Mouse (Mus musculus) kidney, adult 18-20 months (tissue): ENCODE measurements around the gene Mgat4d.
"Not testable (repeated sequence)": the region's sequence is repeated elsewhere in the genome, so short reads cannot be mapped to it uniquely, and the experiment has no call there.

Source experiments
- DNase-seq: peaks from one replicate; pipeline ENCODE4 v3.0.0; 2021

Gene Mgat4d

GRCm38 (mm10) chr8:83348263-83348662 is at the start of gene Mgat4d:
Mgat4d (plus strand) TSS chr8:83348471.
- no peak for DNase-seq

- no peak for DNase-seq
Measured at GRCm38 (mm10) chr8:83300135-83300534, 48.1 kb upstream of the Mgat4d start.

- no peak for DNase-seq
Measured at GRCm38 (mm10) chr8:83304946-83305345, 43.3 kb upstream of the Mgat4d start.

GRCm38 (mm10) chr8:83309836-83310235 is 38.4 kb upstream of the Mgat4d start:
- DNase-seq, result no peak

GRCm38 (mm10) chr8:83315084-83315483 is 33.2 kb upstream of the Mgat4d start:
- DNase-seq, result not testable (repeated sequence)

- DNase-seq, result no peak
Measured at GRCm38 (mm10) chr8:83315691-83316090, 32.6 kb upstream of the Mgat4d start.

- no peak for DNase-seq
Measured at GRCm38 (mm10) chr8:83320543-83320942, 27.7 kb upstream of the Mgat4d start.

- DNase-seq, result no peak
Measured at GRCm38 (mm10) chr8:83322374-83322773, 25.9 kb upstream of the Mgat4d start.

GRCm38 (mm10) chr8:83323056-83323455 is 25.2 kb upstream of the Mgat4d start:
- DNase-seq, result no peak

GRCm38 (mm10) chr8:83327889-83328288 is 20.4 kb upstream of the Mgat4d start:
- no peak for DNase-seq

GRCm38 (mm10) chr8:83331567-83331898 is 16.7 kb upstream of the Mgat4d start:
- DNase-seq, result no peak

GRCm38 (mm10) chr8:83331899-83332697 is 16.2 kb upstream of the Mgat4d start, which contains the start of gene Elmod2:
Elmod2 (minus strand) TSS chr8:83332486.
- DNase-seq, result peak; percentile 98

- no peak for DNase-seq
Measured at GRCm38 (mm10) chr8:83332864-83333263, 15.4 kb upstream of the Mgat4d start.

- no peak for DNase-seq
Measured at GRCm38 (mm10) chr8:83342076-83342475, 6.2 kb upstream of the Mgat4d start.

- no peak for DNase-seq
Measured at GRCm38 (mm10) chr8:83342693-83343092, 5.6 kb upstream of the Mgat4d start.

- DNase-seq, result no peak
Measured at GRCm38 (mm10) chr8:83351315-83351714, 3.0 kb downstream of the Mgat4d start.

GRCm38 (mm10) chr8:83363156-83363769 is 15.0 kb downstream of the Mgat4d start:
- DNase-seq, result no peak

GRCm38 (mm10) chr8:83377231-83377630 is 29.0 kb downstream of the Mgat4d start:
- no peak for DNase-seq

- no peak for DNase-seq
Measured at GRCm38 (mm10) chr8:83380141-83380540, 31.9 kb downstream of the Mgat4d start.

GRCm38 (mm10) chr8:83381016-83381415 is 32.7 kb downstream of the Mgat4d start:
- no peak for DNase-seq

GRCm38 (mm10) chr8:83382850-83383249 is 34.6 kb downstream of the Mgat4d start:
- DNase-seq, result no peak

GRCm38 (mm10) chr8:83389316-83390005 is 41.2 kb downstream of the Mgat4d start, which contains the start of gene Clgn:
Clgn (plus strand) TSS chr8:83389867.
- peak; percentile 9 for DNase-seq

GRCm38 (mm10) chr8:83390006-83390701 is 41.9 kb downstream of the Mgat4d start:
- no peak for DNase-seq
